Mouse (Mus musculus): ENCODE measurements at regions not wholly inside any gene's neighbourhood (a gene's known extent, or its start where the extent isn't known, plus 50 kb on each side); places are given as distances from the start of the nearest gene placed in this dataset.

DNA sequence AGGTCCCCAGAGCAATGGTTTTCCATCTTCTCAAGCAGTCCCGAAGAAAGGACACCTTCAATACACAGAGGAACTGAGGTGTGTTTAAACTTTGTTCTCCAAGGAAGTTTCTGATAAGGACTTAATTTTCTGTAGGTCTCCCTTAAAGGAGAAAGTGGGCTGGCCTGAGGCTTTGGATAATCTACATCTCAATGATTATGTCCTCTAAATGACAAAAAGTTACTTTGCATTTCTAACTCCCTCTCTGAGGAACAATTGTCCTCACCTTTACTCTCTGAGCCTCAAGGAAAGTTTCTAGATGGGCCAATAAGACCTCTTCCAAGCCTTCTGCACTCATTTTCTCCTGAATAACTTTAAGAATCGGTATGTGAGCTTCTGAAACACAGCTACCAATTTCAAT lies 1016.5 kb downstream of the Mat2b start:
- TF ChIP-seq EP300 (optimal IDR thresholded peaks at IDR 0.05), result no peak
- no peak for TF ChIP-seq CTCF (IDR thresholded peaks at IDR 0.05; ENCODE audit: low read depth)
